Mouse (Mus musculus): ENCODE data around the gene Gm20388.

Gm20388 gene

GRCm38 (mm10) chr8:124373753-124374152 lies 4463.1 kb downstream of the Gm20388 start:
- DNase-seq (ENCODE audit: low spot score): no peak

DNA sequence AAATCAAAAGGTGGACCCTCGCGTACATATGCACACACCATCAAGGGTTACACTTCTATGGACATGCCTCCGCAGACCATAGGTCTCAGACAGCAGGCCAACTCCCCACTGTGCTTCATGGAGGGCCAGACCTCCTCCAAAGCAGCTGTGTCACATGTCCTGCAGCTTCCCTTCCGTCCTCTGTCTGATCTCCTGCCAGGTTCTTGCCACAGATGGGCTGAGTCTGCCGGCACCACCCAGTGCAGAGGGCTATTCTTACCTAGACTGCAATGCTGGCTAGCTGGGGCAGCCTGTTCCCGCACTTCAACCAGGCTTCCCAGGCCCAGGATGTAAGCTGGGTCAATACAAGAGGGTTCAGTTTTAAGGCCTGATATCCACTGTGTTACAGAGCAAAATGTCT lies 4464.5 kb downstream of the Gm20388 start:
- no peak for DNase-seq (ENCODE audit: low spot score)

- no peak for DNase-seq (ENCODE audit: low spot score)
Measured at GRCm38 (mm10) chr8:124375727-124376126, 4465.1 kb downstream of the Gm20388 start.

DNA sequence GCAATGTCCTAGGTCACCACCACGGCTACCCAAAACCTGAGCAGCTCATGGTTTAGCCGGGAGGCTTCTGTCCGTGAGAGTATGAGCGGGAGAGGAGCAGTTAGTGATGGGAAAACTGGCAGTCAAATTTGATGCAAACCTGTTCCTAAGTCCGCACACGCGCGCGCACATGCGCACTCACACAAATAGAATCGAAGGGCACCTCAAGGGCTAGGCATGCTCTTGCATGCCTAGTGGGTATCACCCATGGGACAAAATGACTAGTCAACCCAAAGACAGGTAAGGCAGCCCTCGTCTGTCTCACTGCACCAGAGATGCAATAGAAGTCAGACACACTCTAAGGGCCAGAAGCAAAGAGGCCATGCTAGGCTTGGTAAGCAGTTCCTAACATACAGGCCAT lies 4465.8 kb downstream of the Gm20388 start:
- no peak for DNase-seq (ENCODE audit: low spot score)

- no peak for DNase-seq (ENCODE audit: low spot score)
Measured at GRCm38 (mm10) chr8:124379289-124379688, 4468.6 kb downstream of the Gm20388 start.

DNA sequence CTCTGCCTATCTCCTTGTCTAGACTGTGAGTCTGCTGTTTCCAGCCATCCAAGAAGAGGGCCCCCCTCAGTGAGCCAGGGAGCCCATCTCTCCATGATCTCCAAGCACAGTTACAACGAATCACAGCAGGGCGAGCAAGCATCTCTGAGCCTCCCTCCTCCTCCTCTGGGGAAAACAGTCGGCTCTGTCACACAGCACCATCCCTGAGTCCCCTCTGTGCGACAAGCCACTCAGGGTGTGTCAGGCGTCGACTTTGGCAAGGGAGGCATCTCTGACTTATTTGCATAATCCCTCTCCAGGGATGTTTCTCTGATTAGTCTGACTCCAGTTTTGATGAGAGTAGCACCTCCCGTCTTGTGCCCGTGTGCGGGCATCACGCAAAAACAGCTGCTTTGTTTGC lies 4471.6 kb downstream of the Gm20388 start:
- no peak for DNase-seq (ENCODE audit: low spot score)

DNA sequence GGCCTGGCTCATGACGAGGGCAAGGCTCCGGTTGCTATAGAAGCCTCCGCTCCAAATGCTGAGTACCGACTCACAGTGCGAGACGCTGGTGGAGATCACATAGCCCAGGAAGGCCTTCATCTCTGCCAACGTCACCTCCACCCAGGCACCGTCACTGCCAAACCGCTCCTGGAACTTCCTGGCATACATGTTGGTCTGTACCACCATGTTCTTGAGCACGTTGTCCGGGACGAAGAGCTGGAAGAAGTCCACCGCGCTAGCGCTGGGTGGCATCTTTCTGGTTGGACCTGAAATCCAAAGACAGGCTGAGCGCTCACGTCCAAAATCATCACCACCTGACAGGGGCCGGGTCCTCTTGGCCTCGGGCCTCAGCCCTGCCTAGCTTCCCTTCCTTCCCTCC lies 4473.7 kb downstream of the Gm20388 start:
- no peak for DNase-seq (ENCODE audit: low spot score)

- DNase-seq (ENCODE audit: low spot score): no peak
Measured at GRCm38 (mm10) chr8:124386225-124386899, 4475.7 kb downstream of the Gm20388 start.

- no peak for DNase-seq (ENCODE audit: low spot score)
Measured at GRCm38 (mm10) chr8:124389495-124389894, 4478.9 kb downstream of the Gm20388 start.

DNA sequence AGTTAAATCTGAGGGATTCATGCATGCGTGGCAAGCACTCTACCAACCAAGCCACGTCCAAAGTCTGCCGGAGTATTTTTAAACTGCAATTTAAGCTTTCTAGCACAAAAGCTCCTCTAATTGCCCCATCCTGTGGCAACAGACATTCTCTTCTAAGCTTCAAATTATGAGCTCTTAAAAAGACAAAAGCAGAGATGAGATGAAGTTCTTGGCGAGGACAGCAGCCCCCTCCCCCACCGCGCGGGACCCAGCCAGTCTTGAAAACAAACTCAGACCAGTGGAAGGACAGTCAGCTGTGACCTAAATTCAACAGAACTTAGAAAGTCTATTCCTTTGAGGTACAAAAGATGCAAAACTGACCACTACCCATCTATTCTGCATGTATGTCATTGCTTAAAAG lies 4480.6 kb downstream of the Gm20388 start:
- no peak for DNase-seq (ENCODE audit: low spot score)

DNA sequence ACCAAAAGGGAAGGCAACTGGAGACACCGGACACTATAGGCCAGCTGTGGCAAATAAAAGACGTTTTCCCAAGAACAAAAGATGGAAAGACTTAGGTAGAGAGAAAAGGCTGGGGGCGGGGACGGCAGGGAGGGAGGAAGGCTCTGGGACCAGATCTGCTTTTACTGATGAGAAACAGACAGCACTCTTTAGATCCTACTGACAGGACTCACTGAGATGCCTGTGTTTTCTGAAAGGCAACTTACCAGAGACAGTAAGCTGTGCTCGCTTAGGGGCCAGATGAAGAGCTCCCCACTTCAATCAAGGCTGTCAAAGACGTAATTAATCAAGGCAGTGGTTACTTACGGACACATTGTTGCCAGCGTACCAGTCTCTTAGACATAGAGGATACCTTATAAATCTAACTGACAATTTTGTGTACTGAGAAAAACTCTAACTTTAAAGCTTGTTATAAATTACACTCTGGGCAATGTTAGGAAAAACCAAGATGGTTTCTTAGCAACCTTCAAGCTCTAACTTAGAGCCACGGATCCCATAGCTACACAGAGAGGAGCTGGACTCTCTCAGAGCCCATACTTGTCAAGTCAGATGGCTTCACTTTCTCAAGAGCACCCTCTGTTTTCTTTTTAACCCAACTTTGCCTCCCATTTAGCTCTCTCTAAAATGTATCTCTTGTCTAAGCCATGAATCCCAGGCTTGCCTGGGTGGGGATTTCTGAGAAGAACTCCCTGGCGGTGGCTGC lies 4481.8 kb downstream of the Gm20388 start:
- DNase-seq (ENCODE audit: low spot score): no peak

- DNase-seq (ENCODE audit: low spot score): no peak
Measured at GRCm38 (mm10) chr8:124393013-124393412, 4482.4 kb downstream of the Gm20388 start.

- DNase-seq (ENCODE audit: low spot score): no peak
Measured at GRCm38 (mm10) chr8:124393927-124394326, 4483.3 kb downstream of the Gm20388 start.

GRCm38 (mm10) chr8:124394951-124395350 lies 4484.3 kb downstream of the Gm20388 start:
- DNase-seq (ENCODE audit: low spot score): no peak

Data from ovary, postnatal 14 days (tissue).